Mouse (Mus musculus): ENCODE data around the gene Syde2.

DNA sequence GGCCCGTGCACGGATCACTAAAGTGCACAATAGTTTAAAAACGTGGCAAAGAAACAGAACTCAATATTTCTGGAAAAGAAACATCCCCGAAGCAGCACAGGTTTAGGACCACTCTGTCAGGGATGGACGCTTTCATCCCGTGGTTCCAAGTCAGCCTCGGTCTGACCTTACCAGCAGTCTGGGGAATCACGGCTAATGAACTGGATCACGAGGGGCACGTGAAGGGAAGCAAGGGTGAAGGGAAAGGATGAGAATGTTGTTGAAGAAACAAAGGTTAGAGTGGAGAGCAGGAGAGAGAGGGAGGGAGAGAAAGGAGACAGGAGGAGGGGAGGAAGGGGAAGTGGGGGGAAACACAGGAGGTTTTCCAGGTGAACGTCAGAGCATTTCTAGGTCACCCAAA is 58.4 kb downstream of the Syde2 start:
- TF ChIP-seq CTCF (IDR thresholded peaks at IDR 0.05; ENCODE audit: extremely low read depth, insufficient read length, insufficient replicate concordance, low read depth, low read length) (no peak), POLR2A (IDR thresholded peaks at IDR 0.05; ENCODE audit: low read depth, low read length) (no peak)

Data from small intestine, adult 2 months (tissue).